Mouse (Mus musculus) neural tube, embryonic 12.5 days (tissue): ENCODE data around the gene H2-DMa. TPM values are rescaled to one million over a fixed set of nuclear protein-coding genes. Genes with fewer than 3 reads are reported as not detected.
"Not testable (repeated sequence)": the region's sequence is repeated elsewhere in the genome, so short reads cannot be mapped to it uniquely, and the experiment has no call there.

Experiments used
- ATAC-seq: fragments of 200-750 bp; cut with Nextera tagmentation; 2 replicates; pipeline ENCODE4 v1.8.0; 2017; ENCODE audit warnings: low read depth, mild to moderate bottlenecking, moderate TSS enrichment, moderate library complexity; ENCODE audit not compliant: low FRiP score
- H3K27ac ChIP-seq: fragments of 300-500 bp; sonication (generic); 2 replicates; pipeline ENCODE4 v1.5.1; 2016
- H3K27me3 ChIP-seq: fragments of 300-500 bp; sonication (generic); replicated peaks from 2 replicates; pipeline ENCODE4 v1.6.1; 2016; ENCODE audit warnings: mild to moderate bottlenecking
- H3K36me3 ChIP-seq: fragments of 300-500 bp; sonication (generic); 2 replicates; pipeline ENCODE4 v1.6.1; 2016; ENCODE audit warnings: mild to moderate bottlenecking
- H3K4me1 ChIP-seq: fragments of 300-500 bp; sonication (generic); 2 replicates; pipeline ENCODE4 v1.6.1; 2016
- H3K4me2 ChIP-seq: fragments of 300-500 bp; sonication (generic); replicated peaks from 2 replicates; pipeline ENCODE4 v1.6.1; 2016; ENCODE audit warnings: mild to moderate bottlenecking
- H3K4me3 ChIP-seq: fragments of 300-500 bp; sonication (generic); 2 replicates; pipeline ENCODE4 v1.5.1; 2016
- H3K9ac ChIP-seq: fragments of 300-500 bp; sonication (generic); 2 replicates; pipeline ENCODE4 v1.6.1; 2016; ENCODE audit warnings: mild to moderate bottlenecking
- H3K9me3 ChIP-seq: fragments of 300-500 bp; sonication (generic); 2 replicates; pipeline ENCODE4 v1.6.1; 2016; ENCODE audit warnings: mild to moderate bottlenecking
- WGBS: fragments of 180-500 bp; shearing (Covaris S2); methylation state at CpG from one replicate; pipeline ENCODE4 v1.1.7; 2016; 5-methylcytosine and 5-hydroxymethylcytosine counted together
- polyA plus RNA-seq: library from polyadenylated mRNA; unstranded; fragments of >200 nt; fragmentation: Nextera tagmentation; extraction: Ambion mirVana; gene quantifications from 2 replicates; pipeline ENCODE4 v1.2.1, GENCODE M21; 2016

The H2-DMa gene
- polyA plus RNA-seq, 1 experiment from 2014 or later, result 12.3 TPM

- Histone ChIP-seq H3K9me3 (no peaks in the 10 kb centered on the region), H3K27ac (no peak overlapping the region), H3K9ac (no peak overlapping the region), H3K4me3 (no peak overlapping the region), H3K36me3 (no peaks in the 10 kb centered on the region), H3K4me1 (peaks cover 13% of the 10 kb centered on the region), H3K27me3 (peaks cover 29% of the 10 kb centered on the region), H3K4me2 (no peak overlapping the region)
- 67% methylated on average over 5 of the region's 5 CpGs for WGBS
- ATAC-seq, result no peak
These were observed 24.1 kb downstream of the H2-DMa start for GRCm38 (mm10) chr17:34143461-34143860.

- H3K27me3 ChIP-seq, result peaks cover 22% of the 10 kb centered on the region
- not testable (repeated sequence) for H3K4me2 ChIP-seq, ATAC-seq, H3K4me1 ChIP-seq, H3K27ac ChIP-seq, H3K36me3 ChIP-seq, H3K9me3 ChIP-seq, H3K4me3 ChIP-seq, H3K9ac ChIP-seq
- 91% methylated on average over 4 of the region's 4 CpGs for WGBS
These were observed 24.9 kb downstream of the H2-DMa start for GRCm38 (mm10) chr17:34144221-34144620.

- Histone ChIP-seq H3K9me3 (no peaks in the 10 kb centered on the region), H3K4me3 (no peak overlapping the region), H3K4me1 (peaks cover 4% of the 10 kb centered on the region; the same call in 1 of the 2 replicates), H3K4me2 (no peak overlapping the region), H3K27ac (no peak overlapping the region), H3K27me3 (peaks cover 16% of the 10 kb centered on the region), H3K9ac (no peak overlapping the region), H3K36me3 (no peaks in the 10 kb centered on the region)
- ATAC-seq, result no peak
- 72% methylated on average over 3 of the region's 3 CpGs for WGBS
These were observed 25.6 kb downstream of the H2-DMa start for GRCm38 (mm10) chr17:34144960-34145371.

DNA sequence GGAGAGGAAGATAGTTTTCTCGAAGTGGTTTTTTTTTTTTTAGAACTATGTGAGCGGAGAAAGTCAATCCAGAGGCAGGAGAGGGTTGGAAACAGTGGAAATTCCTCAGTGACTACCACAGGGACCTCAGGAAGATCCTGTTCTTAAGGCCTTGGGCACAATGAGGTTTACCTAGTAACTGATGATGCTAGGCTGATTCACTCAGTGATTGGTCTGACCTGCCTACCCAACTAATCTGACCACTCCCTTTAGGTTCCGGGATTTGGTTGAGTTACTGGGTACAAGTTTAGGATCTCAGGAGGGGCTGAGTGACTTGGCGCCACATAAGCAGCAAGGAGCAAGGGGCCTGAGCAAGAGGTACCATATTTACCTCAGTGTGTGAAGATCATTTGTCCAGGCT is 33.6 kb downstream of the H2-DMa start, which contains the start of gene H2-DMb1:
Gene H2-DMb1, plus strand, starts transcription at position 150 of the 400 bp plus-strand sequence.
- no peak for ATAC-seq
- 66% methylated on average over 4 of the region's 4 CpGs for WGBS
- H3K4me2 ChIP-seq, result no peak within 1 kb of the TSS

DNA sequence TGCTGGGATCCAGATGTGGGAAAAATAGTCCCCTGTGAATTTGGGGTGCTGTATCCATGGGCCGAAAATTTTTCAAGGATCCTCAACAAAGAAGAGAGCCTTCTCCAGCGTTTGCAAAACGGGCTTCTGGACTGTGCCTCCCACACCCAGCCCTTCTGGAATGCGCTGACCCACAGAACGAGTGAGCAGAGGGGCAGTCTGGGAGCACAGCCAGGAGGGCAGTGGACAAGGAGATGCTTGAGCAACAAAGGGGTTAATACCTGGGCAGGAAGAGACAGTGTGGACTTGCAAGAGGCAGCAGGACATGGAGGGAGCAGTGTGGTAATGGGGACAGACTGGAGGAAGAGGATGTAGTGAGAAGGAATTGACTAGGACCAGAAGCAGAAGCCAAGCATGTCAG is 36.2 kb downstream of the H2-DMa start:
- H3K27ac ChIP-seq, result no peak overlapping the region
- no peaks in the 10 kb centered on the region for H3K9me3 ChIP-seq
- H3K9ac ChIP-seq, result no peak overlapping the region
- no peaks in the 10 kb centered on the region for H3K27me3 ChIP-seq
- no peak overlapping the region for H3K4me2 ChIP-seq
- no peaks in the 10 kb centered on the region for H3K4me1 ChIP-seq
- ATAC-seq, result no peak
- no peaks in the 10 kb centered on the region for H3K36me3 ChIP-seq
- 59% methylated on average over 5 of the region's 5 CpGs for WGBS
- no peak overlapping the region for H3K4me3 ChIP-seq

More for the DNA sequence above, 33.6 kb downstream of the H2-DMa start, which contains the start of gene H2-DMb1:
- Histone ChIP-seq H3K4me3 (no peak within 1 kb of the TSS), H3K36me3 (no peaks in the 10 kb centered on the region), H3K9ac (no peak within 1 kb of the TSS), H3K27me3 (no peaks in the 10 kb centered on the region), H3K9me3 (no peaks in the 10 kb centered on the region), H3K27ac (no peak within 1 kb of the TSS), H3K4me1 (no peaks in the 10 kb centered on the region)

GRCm38 (mm10) chr17:34164202-34164895 is 45.0 kb downstream of the H2-DMa start:
- Histone ChIP-seq H3K9ac (no peak overlapping the region), H3K36me3 (no peaks in the 10 kb centered on the region), H3K4me1 (no peaks in the 10 kb centered on the region), H3K9me3 (no peaks in the 10 kb centered on the region), H3K27ac (no peak overlapping the region), H3K4me3 (no peak overlapping the region), H3K4me2 (no peak overlapping the region), H3K27me3 (no peaks in the 10 kb centered on the region; the same call in 1 of the 2 replicates)
- WGBS, result 53% methylated on average over 9 of the region's 9 CpGs
- no peak for ATAC-seq

- Histone ChIP-seq H3K27ac (no peak overlapping the region), H3K27me3 (no peaks in the 10 kb centered on the region; the same call in 1 of the 2 replicates), H3K36me3 (no peaks in the 10 kb centered on the region), H3K9ac (no peak overlapping the region), H3K4me3 (no peak overlapping the region), H3K9me3 (no peaks in the 10 kb centered on the region), H3K4me1 (no peaks in the 10 kb centered on the region), H3K4me2 (no peak overlapping the region)
- 81% methylated on average over 6 of the region's 6 CpGs for WGBS
- no peak for ATAC-seq
These were observed 45.8 kb downstream of the H2-DMa start for GRCm38 (mm10) chr17:34165033-34165730.

DNA sequence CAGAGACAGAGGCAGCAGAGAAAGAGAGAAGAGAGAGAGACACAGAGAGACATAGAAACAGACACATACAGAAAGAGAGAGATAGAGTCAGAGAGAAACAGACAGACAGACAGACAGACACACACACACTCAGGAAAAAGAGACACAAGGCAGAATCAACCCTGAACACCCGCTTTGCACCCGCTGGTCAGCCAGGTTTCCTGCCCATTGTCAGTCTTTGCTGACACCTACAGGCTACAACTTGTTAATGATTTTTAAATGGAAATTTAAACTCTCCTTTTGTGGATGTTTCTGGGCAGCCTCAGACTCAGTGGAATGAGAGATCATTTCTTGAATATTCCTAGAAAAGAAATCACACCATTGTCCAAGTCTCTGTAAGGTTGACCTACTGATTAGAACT is 49.9 kb downstream of the H2-DMa start:
- Histone ChIP-seq H3K36me3 (no peaks in the 10 kb centered on the region), H3K27ac (no peak overlapping the region), H3K9ac (no peak overlapping the region), H3K9me3 (no peaks in the 10 kb centered on the region), H3K4me1 (no peaks in the 10 kb centered on the region), H3K4me2 (no peak overlapping the region), H3K27me3 (no peaks in the 10 kb centered on the region; the same call in 1 of the 2 replicates), H3K4me3 (no peak overlapping the region)
- ATAC-seq, result no peak
- WGBS, result 2% methylated on average over 2 of the region's 2 CpGs

GRCm38 (mm10) chr17:34170487-34170876 is 51.1 kb downstream of the H2-DMa start:
- Histone ChIP-seq H3K9me3 (no peaks in the 10 kb centered on the region), H3K9ac (no peak overlapping the region), H3K4me1 (no peaks in the 10 kb centered on the region), H3K4me3 (no peak overlapping the region), H3K27ac (no peak overlapping the region), H3K4me2 (no peak overlapping the region), H3K27me3 (no peaks in the 10 kb centered on the region), H3K36me3 (no peaks in the 10 kb centered on the region)
- ATAC-seq, result no peak
- 34% methylated on average over 4 of the region's 4 CpGs for WGBS

DNA sequence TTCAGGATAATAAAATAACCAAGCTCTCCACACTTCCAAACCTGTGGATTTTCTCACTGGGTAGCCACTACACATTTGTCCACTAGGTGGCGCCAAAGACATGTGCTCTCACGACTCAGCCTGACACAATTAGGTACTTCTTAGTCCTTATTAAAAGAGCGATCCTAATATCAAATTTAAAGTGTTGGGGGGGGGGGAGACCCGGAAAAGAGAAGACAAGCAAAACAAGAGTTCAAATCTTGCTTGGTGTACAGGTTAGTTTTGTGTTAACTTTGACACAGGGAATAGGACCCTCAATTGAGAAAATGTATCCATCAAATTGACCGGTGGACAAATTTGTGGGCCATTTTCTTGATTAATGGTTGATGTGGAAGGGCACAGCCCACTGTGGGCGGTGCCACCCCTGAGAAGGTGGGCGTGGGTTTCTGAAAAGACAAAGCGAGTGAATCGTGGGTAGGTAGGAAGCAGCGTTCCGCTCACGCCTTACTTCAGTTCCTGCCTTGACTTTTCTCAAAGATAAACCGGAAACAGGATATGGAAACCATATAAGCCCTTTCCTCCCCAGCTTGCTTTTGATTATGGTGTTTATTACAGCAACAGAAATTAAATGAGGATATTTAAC is 51.6 kb downstream of the H2-DMa start:
- no peak overlapping the region for H3K27ac ChIP-seq
- H3K4me3 ChIP-seq, result no peak overlapping the region
- no peaks in the 10 kb centered on the region for H3K9me3 ChIP-seq
- no peak overlapping the region for H3K9ac ChIP-seq
- ATAC-seq, result no peak
- H3K27me3 ChIP-seq, result no peaks in the 10 kb centered on the region
- no peak overlapping the region for H3K4me2 ChIP-seq
- WGBS, result 44% methylated on average over 13 of the region's 13 CpGs
- H3K36me3 ChIP-seq, result no peaks in the 10 kb centered on the region
- no peaks in the 10 kb centered on the region for H3K4me1 ChIP-seq

DNA sequence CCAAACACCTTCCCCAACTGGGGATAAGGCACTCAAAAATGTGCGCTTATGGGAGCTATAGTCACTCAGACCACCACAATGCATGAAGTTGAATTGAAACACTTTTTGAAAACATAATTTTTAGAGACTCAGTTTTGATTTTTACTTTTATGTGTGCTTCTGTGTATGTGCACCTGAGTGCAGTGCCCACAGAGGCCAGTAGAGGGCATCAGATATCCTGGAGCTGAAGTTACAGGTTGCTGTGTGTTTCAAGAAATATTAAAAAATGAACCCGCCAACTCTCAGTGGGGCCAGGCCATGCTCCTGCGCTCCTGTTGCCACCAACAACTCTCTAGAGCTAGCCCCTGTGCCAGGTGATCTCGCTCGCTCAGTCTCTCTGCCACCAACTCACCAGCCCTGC is 53.2 kb downstream of the H2-DMa start:
- Histone ChIP-seq H3K36me3 (no peaks in the 10 kb centered on the region), H3K27ac (no peak overlapping the region), H3K9me3 (peaks cover 7% of the 10 kb centered on the region; the same call in 1 of the 2 replicates), H3K27me3 (no peaks in the 10 kb centered on the region), H3K4me2 (no peak overlapping the region), H3K4me1 (no peaks in the 10 kb centered on the region), H3K9ac (no peak overlapping the region), H3K4me3 (no peak overlapping the region)
- no peak for ATAC-seq
- 94% methylated on average over 5 of the region's 5 CpGs for WGBS

DNA sequence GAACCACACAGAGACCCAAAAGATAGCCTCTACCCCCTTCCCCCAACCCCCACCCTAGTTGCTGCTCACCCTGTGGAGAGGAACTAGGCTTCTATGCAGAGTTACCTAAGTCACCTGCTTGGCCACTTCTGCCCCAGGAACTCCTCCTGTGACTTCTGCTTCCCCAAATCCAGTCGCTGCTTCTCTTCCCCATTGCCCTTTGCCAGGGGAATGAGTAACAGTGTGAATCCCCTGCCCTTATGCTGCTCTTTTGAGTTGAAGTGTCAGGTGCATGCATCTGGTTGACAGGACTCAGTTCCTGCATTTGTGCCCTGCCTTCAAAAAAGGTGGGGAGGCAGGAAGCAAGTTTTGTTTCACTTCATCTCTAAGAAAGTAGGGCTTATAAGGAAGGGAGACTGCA is 54.7 kb downstream of the H2-DMa start:
- Histone ChIP-seq H3K27ac (no peak overlapping the region), H3K27me3 (no peaks in the 10 kb centered on the region), H3K4me3 (no peak overlapping the region), H3K9me3 (peaks cover 7% of the 10 kb centered on the region; the same call in 1 of the 2 replicates), H3K4me1 (no peaks in the 10 kb centered on the region), H3K9ac (no peak overlapping the region), H3K4me2 (no peak overlapping the region), H3K36me3 (no peaks in the 10 kb centered on the region)
- no peak for ATAC-seq
- 73% methylated on average over 1 of the region's 1 CpGs for WGBS
